Mouse (Mus musculus): ENCODE results near the gene Ccdc6. TPM values are rescaled to one million over a fixed set of nuclear protein-coding genes. Genes with fewer than 3 reads are reported as not detected.

Gene Ccdc6
- polyA plus RNA-seq, 1 experiment from 2014 or later: 10.0 TPM

GRCm38 (mm10) chr10:70144004-70144557 lies 47.2 kb downstream of the Ccdc6 start:
- peaks cover 11% of the 10 kb centered on the region for H3K36me3 ChIP-seq (ENCODE audit: control insufficient read depth, insufficient read depth, low read length)
- H3K27me3 ChIP-seq (ENCODE audit: control insufficient read depth, insufficient read depth, low read length): no peaks in the 10 kb centered on the region
- no peak overlapping the region for H3K9ac ChIP-seq (ENCODE audit: low read length)
- no peaks in the 10 kb centered on the region for H3K9me3 ChIP-seq (ENCODE audit: control insufficient read depth, low read length)
- TF ChIP-seq EP300 (optimal IDR thresholded peaks at IDR 0.05): no peak
- TF ChIP-seq CTCF (IDR thresholded peaks at IDR 0.05; ENCODE audit: low read depth): no peak
- no peak overlapping the region for H3K4me2 ChIP-seq (replicated peaks; ENCODE audit: low read depth)
- 92% methylated on average over 10 of the region's 10 CpGs for WGBS
- ATAC-seq (ENCODE audit: low FRiP score, low TSS enrichment) (no peak), DNase-seq (ENCODE audit: low spot score) (no peak)
- no peak overlapping the region for H3K4me3 ChIP-seq (ENCODE audit: low read depth, low read length)
- H3K27ac ChIP-seq (replicated peaks): no peak overlapping the region
- H3K4me1 ChIP-seq (replicated peaks; ENCODE audit: control insufficient read depth, insufficient read depth): 0 out of 2 replicates have a peak, but pooled peaks cover 2% of the 10 kb centered on the region

- no peaks in the 10 kb centered on the region for H3K27me3 ChIP-seq (ENCODE audit: control insufficient read depth, insufficient read depth, low read length)
- H3K4me1 ChIP-seq (replicated peaks; ENCODE audit: control insufficient read depth, insufficient read depth): no peaks in the 10 kb centered on the region
- H3K36me3 ChIP-seq (ENCODE audit: control insufficient read depth, insufficient read depth, low read length): peaks cover 12% of the 10 kb centered on the region
- TF ChIP-seq CTCF (IDR thresholded peaks at IDR 0.05; ENCODE audit: low read depth): no peak
- TF ChIP-seq EP300 (optimal IDR thresholded peaks at IDR 0.05): no peak
- ATAC-seq (ENCODE audit: low FRiP score, low TSS enrichment) (no peak), DNase-seq (ENCODE audit: low spot score) (no peak)
- no peak overlapping the region for H3K27ac ChIP-seq (replicated peaks)
- H3K4me3 ChIP-seq (ENCODE audit: low read depth, low read length): no peak overlapping the region
- H3K4me2 ChIP-seq (replicated peaks; ENCODE audit: low read depth): no peak overlapping the region
- H3K9me3 ChIP-seq (ENCODE audit: control insufficient read depth, low read length): no peaks in the 10 kb centered on the region
- H3K9ac ChIP-seq (ENCODE audit: low read length): no peak overlapping the region
- WGBS: 95% methylated on average over 12 of the region's 12 CpGs
These were observed 49.0 kb downstream of the Ccdc6 start for GRCm38 (mm10) chr10:70145873-70146272.

GRCm38 (mm10) chr10:70149093-70149492 lies 52.2 kb downstream of the Ccdc6 start:
- no peak for ATAC-seq (ENCODE audit: low FRiP score, low TSS enrichment)
- 26% methylated on average over 7 of the region's 7 CpGs for WGBS
- Histone ChIP-seq H3K4me3 (ENCODE audit: low read depth, low read length) (no peak overlapping the region), H3K9ac (ENCODE audit: low read length) (no peak overlapping the region), H3K4me2 (replicated peaks; ENCODE audit: low read depth) (no peak overlapping the region), H3K9me3 (ENCODE audit: control insufficient read depth, low read length) (no peaks in the 10 kb centered on the region), H3K4me1 (replicated peaks; ENCODE audit: control insufficient read depth, insufficient read depth) (no peaks in the 10 kb centered on the region), H3K27me3 (ENCODE audit: control insufficient read depth, insufficient read depth, low read length) (no peaks in the 10 kb centered on the region), H3K27ac (replicated peaks) (no peak overlapping the region), H3K36me3 (ENCODE audit: control insufficient read depth, insufficient read depth, low read length) (peaks cover 12% of the 10 kb centered on the region)
- no peak for TF ChIP-seq CTCF (IDR thresholded peaks at IDR 0.05; ENCODE audit: low read depth)
- TF ChIP-seq EP300 (optimal IDR thresholded peaks at IDR 0.05): no peak
- DNase-seq (ENCODE audit: low spot score): no peak

GRCm38 (mm10) chr10:70150301-70150700 lies 53.4 kb downstream of the Ccdc6 start:
- no peak overlapping the region for H3K9ac ChIP-seq (ENCODE audit: low read length)
- TF ChIP-seq EP300 (optimal IDR thresholded peaks at IDR 0.05): no peak
- no peak for TF ChIP-seq CTCF (IDR thresholded peaks at IDR 0.05; ENCODE audit: low read depth)
- H3K27me3 ChIP-seq (ENCODE audit: control insufficient read depth, insufficient read depth, low read length): no peaks in the 10 kb centered on the region
- no peak for ATAC-seq (ENCODE audit: low FRiP score, low TSS enrichment)
- H3K4me2 ChIP-seq (replicated peaks; ENCODE audit: low read depth): no peak overlapping the region
- H3K4me1 ChIP-seq (replicated peaks; ENCODE audit: control insufficient read depth, insufficient read depth): no peaks in the 10 kb centered on the region
- 52% methylated on average over 4 of the region's 4 CpGs for WGBS
- H3K9me3 ChIP-seq (ENCODE audit: control insufficient read depth, low read length): no peaks in the 10 kb centered on the region
- no peak for DNase-seq (ENCODE audit: low spot score)
- no peak overlapping the region for H3K27ac ChIP-seq (replicated peaks)
- H3K4me3 ChIP-seq (ENCODE audit: low read depth, low read length): no peak overlapping the region
- peaks cover 16% of the 10 kb centered on the region for H3K36me3 ChIP-seq (ENCODE audit: control insufficient read depth, insufficient read depth, low read length)

GRCm38 (mm10) chr10:70151171-70151570 lies 54.2 kb downstream of the Ccdc6 start:
- ATAC-seq (ENCODE audit: low FRiP score, low TSS enrichment): no peak
- H3K4me3 ChIP-seq (ENCODE audit: low read depth, low read length): no peak overlapping the region

DNA sequence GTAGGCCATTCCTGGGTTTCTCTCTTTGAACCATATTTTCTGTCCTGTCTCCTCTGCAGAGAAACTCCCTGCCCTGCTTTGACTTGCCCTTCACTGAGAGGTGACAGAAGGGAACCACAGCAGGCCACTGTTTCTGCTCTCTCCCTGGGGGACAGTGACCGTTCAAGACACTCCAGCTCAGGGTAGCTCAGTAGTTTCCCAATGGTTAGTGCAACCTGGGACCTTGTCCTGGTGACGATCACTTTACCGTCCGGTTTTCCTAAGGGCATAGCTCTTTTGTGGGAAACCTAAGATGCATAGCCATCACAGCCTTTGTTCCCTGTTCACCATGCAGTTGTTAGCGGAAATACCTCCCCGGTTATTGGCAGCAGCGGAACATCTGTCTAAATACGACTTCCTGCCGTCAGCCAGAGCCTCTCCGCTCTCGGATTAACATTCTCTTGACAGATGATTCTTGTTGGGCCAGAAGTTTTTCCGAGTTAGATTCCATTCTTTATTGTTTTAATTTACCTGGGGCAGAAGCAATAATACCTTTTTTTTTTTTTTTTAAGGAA lies 55.3 kb downstream of the Ccdc6 start:
- no peaks in the 10 kb centered on the region for H3K27me3 ChIP-seq (ENCODE audit: control insufficient read depth, insufficient read depth, low read length)
- peaks cover 19% of the 10 kb centered on the region; the same call in 1 of the 2 replicates for H3K36me3 ChIP-seq (ENCODE audit: control insufficient read depth, insufficient read depth, low read length)
- H3K9me3 ChIP-seq (ENCODE audit: control insufficient read depth, low read length): no peaks in the 10 kb centered on the region
- TF ChIP-seq EP300 (optimal IDR thresholded peaks at IDR 0.05) (no peak), CTCF (IDR thresholded peaks at IDR 0.05; ENCODE audit: low read depth) (no peak)
- H3K4me3 ChIP-seq (ENCODE audit: low read depth, low read length): no peak overlapping the region
- ATAC-seq (ENCODE audit: low FRiP score, low TSS enrichment) (no peak), DNase-seq (ENCODE audit: low spot score) (no peak)
- H3K4me2 ChIP-seq (replicated peaks; ENCODE audit: low read depth): no peak overlapping the region
- no peak overlapping the region for H3K27ac ChIP-seq (replicated peaks)
- no peaks in the 10 kb centered on the region for H3K4me1 ChIP-seq (replicated peaks; ENCODE audit: control insufficient read depth, insufficient read depth)
- WGBS: 54% methylated on average over 12 of the region's 12 CpGs
- H3K9ac ChIP-seq (ENCODE audit: low read length): no peak overlapping the region

More at GRCm38 (mm10) chr10:70151171-70151570, 54.2 kb downstream of the Ccdc6 start:
- Histone ChIP-seq H3K9me3 (ENCODE audit: control insufficient read depth, low read length) (no peaks in the 10 kb centered on the region), H3K36me3 (ENCODE audit: control insufficient read depth, insufficient read depth, low read length) (peaks cover 16% of the 10 kb centered on the region), H3K9ac (ENCODE audit: low read length) (no peak overlapping the region), H3K27me3 (ENCODE audit: control insufficient read depth, insufficient read depth, low read length) (no peaks in the 10 kb centered on the region), H3K27ac (replicated peaks) (no peak overlapping the region), H3K4me2 (replicated peaks; ENCODE audit: low read depth) (no peak overlapping the region), H3K4me1 (replicated peaks; ENCODE audit: control insufficient read depth, insufficient read depth) (no peaks in the 10 kb centered on the region)
- no peak for DNase-seq (ENCODE audit: low spot score)
- WGBS: 80% methylated on average over 10 of the region's 10 CpGs
- TF ChIP-seq CTCF (IDR thresholded peaks at IDR 0.05; ENCODE audit: low read depth) (no peak), EP300 (optimal IDR thresholded peaks at IDR 0.05) (no peak)

Measured in stomach, postnatal 0 days (tissue).